Mouse (Mus musculus) ES-E14 (cell line): Measurements from ENCODE around the gene Ggnbp2.

ENCODE experiments used
- HCFC1 ChIP-seq: IDR thresholded peaks from 2 replicates; pipeline ENCODE4 v1.6.1; 2012; ENCODE audit warnings: low read length, inconsistent platforms, borderline replicate concordance; ENCODE audit not compliant: insufficient read depth
- ZC3H11A ChIP-seq: IDR thresholded peaks from 2 replicates; pipeline ENCODE4 v1.6.1; 2012; ENCODE audit warnings: low read depth, mild to moderate bottlenecking, inconsistent platforms, low read length, borderline replicate concordance
- ZNF384 ChIP-seq: IDR thresholded peaks from 2 replicates; pipeline ENCODE4 v1.6.1; 2012; ENCODE audit warnings: low read depth, low read length, inconsistent platforms

GRCm38 (mm10) chr11:84918425-84918824, 47.8 kb upstream of the Ggnbp2 start:
- peak; percentile 81 for TF ChIP-seq ZC3H11A
- no peak for TF ChIP-seq HCFC1
- 0 out of 2 replicates have a peak, but pooled peaks have one; percentile 30 for TF ChIP-seq ZNF384
